In the genomic region with DNA sequence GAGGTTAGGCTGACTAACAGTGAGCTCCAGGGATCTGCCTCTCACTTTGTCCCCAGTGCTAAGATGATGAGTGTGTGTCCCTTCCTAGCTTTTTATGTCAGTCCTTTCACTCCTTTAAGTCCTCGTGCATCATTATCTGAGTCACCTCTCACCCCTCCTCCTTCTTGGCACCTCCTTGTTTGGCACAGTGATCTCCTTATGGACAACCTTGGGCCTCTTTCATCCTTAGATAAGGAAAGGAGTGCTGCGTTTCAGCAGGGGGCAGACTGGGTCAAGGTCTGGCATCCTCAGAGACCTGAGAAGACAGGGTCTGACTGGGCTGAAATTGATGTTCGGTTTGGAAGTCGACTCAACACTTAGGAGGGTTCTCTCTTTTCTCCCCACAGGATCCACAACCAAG, we compare ENCODE assay signal across 12 mouse cellular contexts.
"Had no signal": no experiment of that assay in that cellular context is flagged by ENCODE, and none has a peak within 500 bp of the region (broad histone marks: within the 10 kb centered on the region; RNA-seq: fewer than 3 reads in every experiment).

No protein-coding gene starts in this region.

- H3K27ac ChIP-seq: limb, embryonic 10.5 days; liver, embryonic 12.5 days; lung, embryonic 15.5 days had no signal

- H3K27me3 ChIP-seq: liver, embryonic 12.5 days; lung, embryonic 15.5 days; neural tube, embryonic 13.5 days had no signal

- H3K4me2 ChIP-seq: liver, embryonic 12.5 days; lung, embryonic 15.5 days; midbrain, embryonic 12.5 days; neural tube, embryonic 13.5 days had no signal

- DNase-seq: kidney, adult 8-10 months; kidney, postnatal 4 days; lung, postnatal 36 days; right cerebral cortex, postnatal 14 days; thymus, postnatal 36 days had no signal

- H3K36me3 ChIP-seq: limb, embryonic 10.5 days; liver, embryonic 12.5 days; lung, embryonic 15.5 days; midbrain, embryonic 12.5 days; neural tube, embryonic 13.5 days had no signal

- H3K9me3 ChIP-seq: limb, embryonic 10.5 days; liver, embryonic 12.5 days; lung, embryonic 15.5 days; midbrain, embryonic 12.5 days; neural tube, embryonic 13.5 days had no signal

- ATAC-seq: liver, embryonic 12.5 days; midbrain, embryonic 16.5 days had no signal

- H3K4me3 ChIP-seq: layer of hippocampus, adult 2 months; limb, embryonic 10.5 days; liver, embryonic 12.5 days; lung, embryonic 15.5 days; midbrain, embryonic 12.5 days; neural tube, embryonic 13.5 days had no signal

- H3K9ac ChIP-seq: liver, embryonic 12.5 days; lung, embryonic 15.5 days; midbrain, embryonic 12.5 days; neural tube, embryonic 13.5 days had no signal
